Mouse (Mus musculus) thymus, postnatal 25 days (tissue): ENCODE data around the gene Snrnp27.

ENCODE experiments used
- DNase-seq: peaks from one replicate; pipeline ENCODE4 v3.0.0; 2022

Gene Snrnp27

GRCm38 (mm10) chr6:86683872-86684654, at the start of gene Snrnp27:
TSS of gene Snrnp27 (minus strand) at chr6:86684522.
- DNase-seq = peak; percentile 94

GRCm38 (mm10) chr6:86733183-86733876, 49.0 kb upstream of the Snrnp27 start, which contains the start of gene Gmcl1:
TSS of gene Gmcl1 (minus strand) at chr6:86733383.
- DNase-seq = peak; percentile 97

GRCm38 (mm10) chr6:86732276-86733173, 48.2 kb upstream of the Snrnp27 start:
- DNase-seq = no peak

GRCm38 (mm10) chr6:86728711-86729110, 44.4 kb upstream of the Snrnp27 start:
- no peak for DNase-seq

GRCm38 (mm10) chr6:86721977-86722376, 37.7 kb upstream of the Snrnp27 start:
- DNase-seq = no peak

- DNase-seq = no peak
These were observed 23.9 kb upstream of the Snrnp27 start for GRCm38 (mm10) chr6:86708072-86708774.

- no peak for DNase-seq
These were observed 18.3 kb upstream of the Snrnp27 start for GRCm38 (mm10) chr6:86702577-86702976.

- DNase-seq = no peak
These were observed 13.6 kb upstream of the Snrnp27 start for GRCm38 (mm10) chr6:86697903-86698302.

- DNase-seq = no peak
These were observed 11.9 kb upstream of the Snrnp27 start for GRCm38 (mm10) chr6:86696213-86696612.

- DNase-seq = peak; percentile 72
These were observed 10.1 kb upstream of the Snrnp27 start for GRCm38 (mm10) chr6:86694465-86694864.

- no peak for DNase-seq
These were observed 5.3 kb upstream of the Snrnp27 start for GRCm38 (mm10) chr6:86689671-86690070.

- DNase-seq = no peak
These were observed 2.6 kb upstream of the Snrnp27 start for GRCm38 (mm10) chr6:86686971-86687370.

- no peak for DNase-seq
These were observed 311 bp upstream of the Snrnp27 start for GRCm38 (mm10) chr6:86684655-86685011.

- no peak for DNase-seq
These were observed 3.0 kb downstream of the Snrnp27 start for GRCm38 (mm10) chr6:86681289-86681688.

- no peak for DNase-seq
These were observed 6.0 kb downstream of the Snrnp27 start for GRCm38 (mm10) chr6:86678341-86678740.

GRCm38 (mm10) chr6:86670873-86671272, 13.4 kb downstream of the Snrnp27 start:
- DNase-seq = peak; percentile 49

GRCm38 (mm10) chr6:86669240-86669727, 15.0 kb downstream of the Snrnp27 start:
- DNase-seq = peak; percentile 99

- DNase-seq = no peak
These were observed 15.6 kb downstream of the Snrnp27 start, which contains the start of gene Mxd1 for GRCm38 (mm10) chr6:86668580-86669239. TSS of gene Mxd1 (minus strand) at chr6:86669161.

- DNase-seq = no peak
These were observed 17.3 kb downstream of the Snrnp27 start for GRCm38 (mm10) chr6:86667061-86667460.

- no peak for DNase-seq
These were observed 18.6 kb downstream of the Snrnp27 start for GRCm38 (mm10) chr6:86665560-86666307.

GRCm38 (mm10) chr6:86665076-86665475, 19.2 kb downstream of the Snrnp27 start:
- DNase-seq = no peak
